Mouse (Mus musculus): Measurements from ENCODE around the gene Atxn1. TPM values are rescaled to one million over a fixed set of nuclear protein-coding genes. Genes with fewer than 3 reads are reported as not detected.

Atxn1 gene
- total and polyA plus RNA-seq, 3 experiments = 8.0 to 13.1 (median 9.7) TPM

GRCm38 (mm10) chr13:45732590-45732989 is 232.2 kb downstream of the Atxn1 start:
- Histone ChIP-seq H3K27ac (ENCODE audit: insufficient read depth, low read depth) (no peak overlapping the region), H3K9ac (ENCODE audit: insufficient read depth, low read depth) (no peak overlapping the region), H3K27me3 (replicated peaks) (no peaks in the 10 kb centered on the region), H3K4me3 (replicated peaks in 1 of 3; ENCODE audit: low read depth in 2 of 3, low read length in 2 of 3, poor library complexity in 1 of 3) (no peak overlapping the region), H3K4me2 (ENCODE audit: insufficient read depth, low read depth, poor library complexity, severe bottlenecking) (no peak overlapping the region), H3K79me2 (replicated peaks; ENCODE audit: control insufficient read depth, extremely low read depth, insufficient read depth, poor library complexity, severe bottlenecking) (no peaks in the 10 kb centered on the region), H3K4me1 (ENCODE audit: control insufficient read depth in 1 of 2, insufficient read depth in 2 of 2) (peaks cover 22 to 68% of the 10 kb centered on the region in 2 experiments), H3K36me3 (replicated peaks in 1 of 2; ENCODE audit: control insufficient read depth in 1 of 2, insufficient read depth in 1 of 2, low read length in 1 of 2) (peaks cover 26 to 64% of the 10 kb centered on the region in 2 experiments), H3K9me3 (replicated peaks; ENCODE audit: low read length) (no peaks in the 10 kb centered on the region)
- no peak for TF ChIP-seq MEF2A (IDR thresholded peaks at IDR 0.05; ENCODE audit: borderline replicate concordance, low read depth, low read length)
- no peak for TF ChIP-seq RCOR1 (conservative IDR thresholded peaks at IDR 0.05; ENCODE audit: low read depth, low read length)
- no peak for TF ChIP-seq ZNF384 (IDR thresholded peaks at IDR 0.05; ENCODE audit: low read depth, low read length)
- no peak for TF ChIP-seq MAZ (IDR thresholded peaks at IDR 0.05; ENCODE audit: low read depth, low read length)
- TF ChIP-seq MAFK (IDR thresholded peaks at IDR 0.05; ENCODE audit: insufficient replicate concordance, low read length) = no peak
- TF ChIP-seq SIN3A (IDR thresholded peaks at IDR 0.05; ENCODE audit: low read length) = no peak
- TF ChIP-seq IRF4 (IDR thresholded peaks at IDR 0.05; ENCODE audit: low read depth, low read length) = no peak
- TF ChIP-seq PAX5 (IDR thresholded peaks at IDR 0.05; ENCODE audit: low read length) = no peak
- TF ChIP-seq POLR2A (IDR thresholded peaks at IDR 0.05; ENCODE audit: low read depth, low read length) = no peak
- TF ChIP-seq E2F4 (IDR thresholded peaks at IDR 0.05; ENCODE audit: insufficient replicate concordance, low read depth, low read length) = no peak
- TF ChIP-seq ZC3H11A (IDR thresholded peaks at IDR 0.05; ENCODE audit: low read depth, low read length) = no peak
- no peak for DNase-seq (ENCODE audit: extremely low read depth)
- in situ Hi-C loops (cut with MboI; ENCODE audit: low pct_ligation_motif_present, low pct_unique_long_range_greater_than_20kb, low sequenced_read_pairs) = no loop called here
- dilution Hi-C loops (cut with MboI; ENCODE audit: extremely low pct_ligation_motif_present, extremely low pct_unique_long_range_greater_than_20kb, low sequenced_read_pairs) = no loop called here

- Histone ChIP-seq H3K79me2 (replicated peaks; ENCODE audit: control insufficient read depth, extremely low read depth, insufficient read depth, poor library complexity, severe bottlenecking) (peaks cover 2% of the 10 kb centered on the region; the same call in 1 of the 2 replicates), H3K4me3 (replicated peaks in 1 of 3; ENCODE audit: low read depth in 2 of 3, low read length in 2 of 3, poor library complexity in 1 of 3) (no peak overlapping the region), H3K27me3 (replicated peaks) (no peaks in the 10 kb centered on the region), H3K36me3 (replicated peaks in 1 of 2; ENCODE audit: control insufficient read depth in 1 of 2, insufficient read depth in 1 of 2, low read length in 1 of 2) (peaks cover 12 to 88% of the 10 kb centered on the region in 2 experiments), H3K27ac (ENCODE audit: insufficient read depth, low read depth) (no peak overlapping the region), H3K9ac (ENCODE audit: insufficient read depth, low read depth) (no peak overlapping the region), H3K9me3 (replicated peaks; ENCODE audit: low read length) (no peaks in the 10 kb centered on the region), H3K4me1 (ENCODE audit: control insufficient read depth in 1 of 2, insufficient read depth in 2 of 2) (peaks cover 16 to 55% of the 10 kb centered on the region in 2 experiments), H3K4me2 (ENCODE audit: insufficient read depth, low read depth, poor library complexity, severe bottlenecking) (no peak overlapping the region)
- in situ Hi-C loops (cut with MboI; ENCODE audit: low pct_ligation_motif_present, low pct_unique_long_range_greater_than_20kb, low sequenced_read_pairs) = no loop called here
- TF ChIP-seq SIN3A (IDR thresholded peaks at IDR 0.05; ENCODE audit: low read length) (no peak), PAX5 (IDR thresholded peaks at IDR 0.05; ENCODE audit: low read length) (no peak), KAT2A (IDR thresholded peaks at IDR 0.05; ENCODE audit: insufficient replicate concordance, low read length) (no peak), ELF1 (IDR thresholded peaks at IDR 0.05; ENCODE audit: low read depth, low read length) (no peak), MAZ (IDR thresholded peaks at IDR 0.05; ENCODE audit: low read depth, low read length) (no peak), ETS1 (conservative IDR thresholded peaks at IDR 0.05; ENCODE audit: low read depth, low read length) (no peak), MAX (IDR thresholded peaks at IDR 0.05; ENCODE audit: low read length) (no peak), RAD21 (IDR thresholded peaks at IDR 0.05; ENCODE audit: low read depth, low read length) (no peak), CTCF (conservative IDR thresholded peaks at IDR 0.05 in 1 of 2, IDR thresholded peaks at IDR 0.05 in 1 of 2; ENCODE audit: low read depth in 2 of 2, low read length in 2 of 2) (no peak), USF2 (conservative IDR thresholded peaks at IDR 0.05; ENCODE audit: low read depth, low read length) (no peak), E2F4 (IDR thresholded peaks at IDR 0.05; ENCODE audit: insufficient replicate concordance, low read depth, low read length) (no peak), USF1 (IDR thresholded peaks at IDR 0.05; ENCODE audit: low read depth, low read length) (no peak), SMC3 (IDR thresholded peaks at IDR 0.05; ENCODE audit: low read depth, low read length) (no peak), MYC (IDR thresholded peaks at IDR 0.05; ENCODE audit: low read depth, low read length) (no peak), JUN (IDR thresholded peaks at IDR 0.05; ENCODE audit: insufficient read depth, low read depth, low read length) (no peak), NRF1 (IDR thresholded peaks at IDR 0.05; ENCODE audit: low read depth, low read length) (no peak), BHLHE40 (IDR thresholded peaks at IDR 0.05; ENCODE audit: low read depth, low read length) (no peak), ZC3H11A (IDR thresholded peaks at IDR 0.05; ENCODE audit: low read depth, low read length) (no peak), MXI1 (IDR thresholded peaks at IDR 0.05; ENCODE audit: low read depth, low read length) (no peak), CHD2 (IDR thresholded peaks at IDR 0.05; ENCODE audit: low read length) (no peak)
- dilution Hi-C loops (cut with MboI; ENCODE audit: extremely low pct_ligation_motif_present, extremely low pct_unique_long_range_greater_than_20kb, low sequenced_read_pairs) = no loop called here
- no peak for DNase-seq (ENCODE audit: extremely low read depth)
Observed at GRCm38 (mm10) chr13:45726917-45727316, 237.9 kb downstream of the Atxn1 start.
